Mouse (Mus musculus) bone marrow, adult 2 months (tissue): ENCODE results near the gene Hist1h2bf. TPM values are rescaled to one million over a fixed set of nuclear protein-coding genes. Genes with fewer than 3 reads are reported as not detected.
"Not testable (repeated sequence)": the region's sequence is repeated elsewhere in the genome, so short reads cannot be mapped to it uniquely, and the experiment has no call there.

ENCODE experiments used
- H3K27ac ChIP-seq: fragments of 200-500 bp; 2 replicates; pipeline ENCODE4 v1.5.1; 2012; ENCODE audit warnings: low read depth, mild to moderate bottlenecking, control low read depth, inconsistent platforms, low read length; ENCODE audit not compliant: control insufficient read depth, poor library complexity, insufficient read depth
- H3K4me1 ChIP-seq: fragments of 200-500 bp; 2 replicates; pipeline ENCODE4 v1.6.1; 2011; ENCODE audit warnings: low read length; ENCODE audit not compliant: control insufficient read depth, insufficient read depth
- H3K4me3 ChIP-seq: fragments of 200-500 bp; replicated peaks from 2 replicates; pipeline ENCODE3; 2011; ENCODE audit warnings: mild to moderate bottlenecking, low read depth, low read length, control low read depth; ENCODE audit not compliant: control insufficient read depth
- CTCF ChIP-seq: fragments of 200-500 bp; IDR thresholded peaks from 2 replicates; pipeline ENCODE4 v1.5.1; 2011; ENCODE audit warnings: low read length, control low read depth; ENCODE audit not compliant: control insufficient read depth, insufficient read depth
- POLR2A ChIP-seq: fragments of 200-500 bp; IDR thresholded peaks from 2 replicates; pipeline ENCODE4 v1.6.1; 2011; ENCODE audit warnings: low read depth, mild to moderate bottlenecking, control low read depth, low read length, borderline replicate concordance; ENCODE audit not compliant: control insufficient read depth
- WGBS: fragments of 180-500 bp; shearing (Covaris S2); methylation state at CpG from one replicate; pipeline ENCODE4 v1.1.7; 2018; 5-methylcytosine and 5-hydroxymethylcytosine counted together
- polyA plus RNA-seq: library from polyadenylated mRNA; stranded (reverse); fragments of >200 nt; gene quantifications from 2 replicates; pipeline ENCODE4 v1.2.4, GENCODE M21; 2011; ENCODE audit warnings: low replicate concordance; ENCODE audit not compliant: missing spikeins, insufficient read depth, insufficient read length

Hist1h2bf gene
- polyA plus RNA-seq, 1 experiment, result 32.4 TPM

DNA sequence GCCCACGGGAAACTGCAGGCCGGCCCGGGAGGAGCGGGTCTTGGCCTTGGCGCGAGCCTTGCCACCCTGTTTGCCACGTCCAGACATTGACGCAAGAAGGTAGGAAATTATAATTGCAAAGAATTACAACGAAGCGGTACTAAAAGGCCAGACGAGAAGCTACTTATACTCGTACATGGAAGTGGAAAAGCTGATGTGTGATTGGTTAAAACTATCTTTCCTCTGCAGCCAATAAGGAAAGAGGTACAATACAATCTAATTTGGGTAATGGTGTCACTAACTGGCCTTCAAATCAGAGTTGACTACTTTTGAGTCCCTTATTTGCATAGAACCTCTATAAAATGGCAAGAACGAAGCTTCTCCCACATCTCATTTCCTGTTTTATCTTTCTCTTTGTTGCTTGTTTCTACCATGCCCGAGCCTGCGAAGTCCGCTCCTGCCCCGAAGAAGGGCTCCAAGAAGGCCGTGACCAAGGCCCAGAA is 2.9 kb downstream of the Hist1h2bf start, which contains the start of the genes Hist1h2ae and Hist1h2bg:
TSS of gene Hist1h2ae (minus strand) at position 199 of the 482 bp plus-strand sequence.
TSS of gene Hist1h2bg (plus strand) at position 375 of the 482 bp plus-strand sequence.
- Histone ChIP-seq H3K4me3 (peak within 1 kb of the TSS; percentile 59), H3K4me1 (no peaks in the 10 kb centered on the region; the same call in 1 of the 2 replicates), H3K27ac (peak within 1 kb of the TSS; percentile 99)
- TF ChIP-seq POLR2A (peak; percentile 74), CTCF (no peak)
- under 1% methylated on average over 18 of the region's 18 CpGs for WGBS

DNA sequence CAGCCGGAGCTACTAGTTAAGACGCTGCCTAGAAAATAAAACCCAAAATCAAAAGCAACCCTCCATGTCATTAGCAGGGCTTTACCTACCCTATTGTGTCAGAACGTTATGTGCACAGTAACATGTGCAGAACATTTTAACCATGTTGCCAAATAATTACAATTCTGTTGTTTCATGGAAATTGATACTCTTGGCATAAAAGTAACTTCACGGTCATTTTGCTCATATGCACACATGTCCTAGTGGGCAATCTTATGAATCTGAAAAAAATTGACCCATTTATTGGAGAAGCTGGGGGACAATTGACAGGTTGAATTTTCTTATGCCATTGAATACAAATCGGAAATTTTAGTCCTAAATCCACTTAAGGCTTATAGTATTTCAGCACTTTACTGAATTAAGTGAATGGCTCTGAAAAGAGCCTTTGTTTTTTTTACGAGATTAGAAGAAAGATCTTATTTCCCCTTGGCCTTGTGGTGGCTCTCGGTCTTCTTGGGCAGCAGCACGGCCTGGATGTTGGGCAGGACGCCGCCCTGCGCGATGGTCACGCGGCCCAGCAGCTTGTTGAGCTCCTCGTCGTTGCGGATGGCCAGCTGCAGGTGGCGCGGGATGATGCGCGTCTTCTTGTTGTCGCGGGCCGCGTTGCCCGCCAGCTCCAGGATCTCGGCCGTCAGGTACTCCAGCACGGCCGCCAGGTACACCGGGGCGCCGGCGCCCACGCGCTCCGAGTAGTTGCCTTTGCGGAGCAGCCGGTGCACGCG is 3.6 kb downstream of the Hist1h2bf start:
- 2% methylated on average over 27 of the region's 41 CpGs for WGBS
- Histone ChIP-seq H3K27ac (peak overlapping the region; percentile 99), H3K4me3 (peak overlapping the region; percentile 43)
- H3K4me1 ChIP-seq, result not testable (repeated sequence)

DNA sequence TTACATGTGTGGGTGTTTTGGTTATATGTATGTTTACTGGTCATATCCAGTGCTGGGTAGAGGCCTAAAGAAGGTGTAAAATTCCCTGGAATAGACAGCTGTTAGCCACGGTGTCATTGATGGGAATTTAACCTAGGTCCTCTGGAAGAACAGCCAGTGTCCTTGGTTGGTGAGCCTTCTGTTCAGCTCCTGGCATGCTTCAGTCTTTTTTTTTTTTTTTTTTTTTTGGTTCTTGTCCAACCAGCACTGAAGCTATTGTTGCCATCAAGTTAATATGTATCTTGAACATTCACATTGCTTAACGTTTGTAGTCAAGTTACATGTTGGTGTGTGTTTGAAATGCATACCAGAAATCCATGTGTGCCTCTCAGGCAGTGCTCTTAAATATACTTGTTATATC is 9.5 kb downstream of the Hist1h2bf start:
- 84% methylated on average over 2 of the region's 2 CpGs for WGBS
- no peak overlapping the region for H3K27ac ChIP-seq
- H3K4me3 ChIP-seq, result no peak overlapping the region
- no peak for TF ChIP-seq POLR2A
- no peak for TF ChIP-seq CTCF
- H3K4me1 ChIP-seq, result no peaks in the 10 kb centered on the region; the same call in 1 of the 2 replicates

DNA sequence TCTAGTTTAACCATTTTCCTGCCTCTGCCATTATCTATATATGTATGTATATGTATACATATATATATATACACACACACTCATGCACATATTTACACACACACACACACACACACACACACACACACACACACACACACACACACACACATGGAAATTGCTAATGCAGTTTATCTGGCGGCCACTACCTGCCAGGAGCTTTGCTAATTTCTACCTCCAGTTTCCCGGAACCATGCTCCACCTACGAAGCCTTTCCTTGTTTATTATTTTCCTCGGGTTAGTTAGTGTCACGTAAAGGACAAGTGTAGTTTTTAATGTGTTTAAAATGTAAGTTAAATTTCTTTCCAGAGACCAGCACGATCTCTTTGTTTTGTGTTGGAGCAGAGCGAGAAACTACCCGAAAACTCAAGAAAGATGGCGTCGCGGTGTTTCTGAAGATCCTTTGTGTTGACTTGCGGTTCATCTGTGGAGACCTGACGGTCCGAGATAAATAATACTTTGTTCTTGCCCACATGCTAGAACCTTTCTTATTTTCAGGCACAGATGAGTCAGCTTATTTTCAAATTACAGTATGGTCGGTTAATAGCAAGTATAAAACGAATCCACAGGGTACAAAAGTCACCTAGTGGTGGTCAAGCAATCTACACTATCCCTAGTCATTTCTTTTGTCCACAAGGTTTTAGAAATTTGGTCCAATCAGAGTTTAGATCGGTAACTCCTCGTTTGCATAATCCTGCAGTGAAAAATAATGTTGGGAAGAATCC is 11.1 kb downstream of the Hist1h2bf start:
- H3K27ac ChIP-seq, result peak overlapping the region; percentile 80
- H3K4me1 ChIP-seq, result no peaks in the 10 kb centered on the region; the same call in 1 of the 2 replicates
- no peak for TF ChIP-seq POLR2A
- TF ChIP-seq CTCF, result no peak
- peak overlapping the region; percentile 55 for H3K4me3 ChIP-seq
- WGBS, result 2% methylated on average over 18 of the region's 18 CpGs

DNA sequence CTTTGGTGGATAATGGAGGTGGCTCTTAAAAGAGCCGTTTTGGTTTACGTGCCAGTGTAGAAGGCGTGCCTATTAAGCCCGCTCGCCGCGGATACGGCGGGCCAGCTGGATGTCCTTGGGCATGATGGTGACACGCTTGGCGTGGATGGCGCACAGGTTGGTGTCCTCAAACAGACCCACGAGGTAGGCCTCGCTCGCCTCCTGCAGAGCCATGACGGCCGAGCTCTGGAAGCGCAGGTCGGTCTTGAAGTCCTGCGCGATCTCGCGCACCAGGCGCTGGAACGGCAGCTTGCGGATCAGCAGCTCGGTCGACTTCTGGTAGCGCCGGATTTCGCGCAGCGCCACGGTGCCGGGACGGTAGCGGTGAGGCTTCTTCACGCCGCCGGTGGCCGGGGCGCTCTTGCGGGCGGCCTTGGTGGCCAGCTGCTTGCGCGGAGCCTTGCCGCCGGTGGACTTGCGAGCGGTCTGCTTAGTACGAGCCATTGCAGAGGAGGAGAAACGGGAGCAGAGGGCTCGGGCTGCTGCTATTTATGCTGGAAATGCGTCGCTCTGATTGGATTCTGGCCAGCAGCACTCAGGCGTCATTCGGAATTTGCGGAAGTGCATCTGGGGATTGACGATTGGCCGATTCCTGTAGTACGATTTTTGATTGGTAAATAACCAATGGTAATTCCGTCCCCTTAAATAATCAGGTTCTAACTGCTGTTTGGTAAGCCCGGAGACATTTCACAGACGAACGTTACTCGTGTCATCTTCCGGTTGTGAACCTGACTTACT is 11.9 kb downstream of the Hist1h2bf start, which contains the start of gene Hist1h3e:
TSS of gene Hist1h3e (minus strand) at position 487 of the 777 bp plus-strand sequence.
- Histone ChIP-seq H3K27ac (peak within 1 kb of the TSS; percentile 95), H3K4me3 (peak within 1 kb of the TSS; percentile 55)
- WGBS, result under 1% methylated on average over 56 of the region's 67 CpGs
- TF ChIP-seq POLR2A, result peak; percentile 97
- not testable (repeated sequence) for H3K4me1 ChIP-seq

DNA sequence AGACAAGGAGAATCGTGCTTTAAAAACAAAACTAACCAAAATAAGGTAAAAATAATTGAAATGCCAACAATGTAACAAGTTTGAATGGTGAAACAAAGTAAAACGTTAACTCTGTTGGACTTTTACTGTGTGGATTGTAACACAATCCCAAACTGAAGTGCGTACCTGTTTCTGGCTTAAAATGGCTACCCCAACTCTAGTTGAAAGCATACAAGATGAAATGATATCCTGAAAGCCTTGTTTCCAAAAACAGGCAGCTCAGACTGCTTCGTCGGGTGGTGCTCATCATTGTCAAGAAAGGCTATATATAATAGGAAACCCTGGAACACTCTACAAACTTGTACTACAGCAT is 12.5 kb downstream of the Hist1h2bf start:
- H3K27ac ChIP-seq, result peak overlapping the region; percentile 95; the same call in 1 of the 2 replicates
- peak overlapping the region; percentile 30 for H3K4me3 ChIP-seq
- not testable (repeated sequence) for H3K4me1 ChIP-seq
- WGBS, result 0% methylated on average over 2 of the region's 5 CpGs

DNA sequence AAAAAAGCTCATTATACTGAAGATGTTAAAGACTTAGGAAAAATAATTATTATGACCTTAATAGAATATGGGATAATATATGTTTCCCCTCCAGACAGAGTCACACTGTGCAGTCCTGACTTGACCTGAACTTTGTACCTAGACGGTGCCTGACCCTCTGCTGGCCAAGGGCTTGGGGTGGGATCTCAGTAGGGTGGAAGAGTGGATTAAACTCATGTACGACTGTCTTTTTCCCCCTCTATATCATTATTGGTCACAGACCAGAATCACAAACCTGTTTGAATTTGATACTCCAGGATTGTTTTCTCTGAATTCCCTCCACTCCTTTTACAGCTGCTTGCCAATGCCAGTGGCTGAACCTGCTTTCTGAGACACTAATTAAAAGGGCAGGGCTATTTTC is 13.3 kb downstream of the Hist1h2bf start:
- 59% methylated on average over 2 of the region's 2 CpGs for WGBS
- H3K4me1 ChIP-seq, H3K27ac ChIP-seq: not testable (repeated sequence)
- peak overlapping the region; percentile 37 for H3K4me3 ChIP-seq

DNA sequence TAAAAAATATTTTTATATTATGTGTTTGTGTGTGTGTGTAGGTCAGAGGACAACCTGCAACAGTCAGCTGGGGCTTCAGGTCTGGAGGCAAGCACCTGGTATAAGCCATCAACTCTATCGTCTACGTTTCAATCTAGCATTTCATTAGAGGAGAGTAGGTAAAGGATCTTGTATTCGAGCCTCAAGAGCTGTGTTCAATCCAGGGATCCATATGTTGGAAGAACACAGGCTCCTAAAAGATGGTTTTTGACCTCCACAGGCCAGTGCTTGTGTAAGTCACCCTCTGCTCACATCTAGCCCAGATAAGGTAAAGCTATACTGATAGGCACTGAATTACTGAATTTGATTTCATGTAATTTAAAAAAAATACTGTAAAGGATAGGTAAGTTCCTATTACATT is 17.1 kb downstream of the Hist1h2bf start:
- 75% methylated on average over 3 of the region's 3 CpGs for WGBS
- Histone ChIP-seq H3K4me1 (no peaks in the 10 kb centered on the region), H3K4me3 (no peak overlapping the region), H3K27ac (no peak overlapping the region)
- TF ChIP-seq CTCF (no peak), POLR2A (no peak)
